Mouse (Mus musculus) ES-Bruce4 (cell line): ENCODE data around the gene C530008M17Rik.

Source experiments
- CTCF ChIP-seq: IDR thresholded peaks from one replicate; pipeline ENCODE4 v1.8.1; 2011; ENCODE audit warnings: low read depth, low read length
- POLR2A ChIP-seq: IDR thresholded peaks from one replicate; pipeline ENCODE4 v1.8.1; 2011; ENCODE audit warnings: low read length; ENCODE audit not compliant: insufficient read depth

DNA sequence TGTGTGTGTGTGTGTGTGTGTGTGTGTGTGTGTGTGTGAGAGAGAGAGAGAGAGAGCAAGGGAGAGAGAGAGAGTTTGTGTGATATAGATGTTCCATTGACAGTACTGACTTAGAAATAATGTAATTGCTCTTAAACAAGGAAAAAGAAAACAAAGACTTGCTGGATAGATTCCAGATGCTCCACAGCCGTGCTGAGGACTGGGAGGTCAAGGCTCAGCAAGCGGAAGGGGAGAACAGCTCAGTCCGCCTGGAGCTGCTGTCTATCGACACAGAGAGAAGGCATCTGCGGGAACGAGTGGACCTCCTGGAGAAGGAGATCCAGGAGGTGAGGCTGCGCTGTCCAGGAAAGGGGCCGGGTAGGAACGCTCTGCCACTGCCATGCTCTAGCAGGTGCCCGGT, 22.3 kb upstream of the C530008M17Rik start:
- no peak for TF ChIP-seq POLR2A
- TF ChIP-seq CTCF: no peak
